Mouse (Mus musculus) spleen, postnatal 36 days (tissue): ENCODE measurements around the gene Myh1.

ENCODE experiments used
- DNase-seq, 2 experiments: peaks; one replicate each; pipeline ENCODE4 v3.0.0; 2022; ENCODE audit warnings: low spot score in 2 of 2, mixed read lengths in 1 of 2

The Myh1 gene

DNA sequence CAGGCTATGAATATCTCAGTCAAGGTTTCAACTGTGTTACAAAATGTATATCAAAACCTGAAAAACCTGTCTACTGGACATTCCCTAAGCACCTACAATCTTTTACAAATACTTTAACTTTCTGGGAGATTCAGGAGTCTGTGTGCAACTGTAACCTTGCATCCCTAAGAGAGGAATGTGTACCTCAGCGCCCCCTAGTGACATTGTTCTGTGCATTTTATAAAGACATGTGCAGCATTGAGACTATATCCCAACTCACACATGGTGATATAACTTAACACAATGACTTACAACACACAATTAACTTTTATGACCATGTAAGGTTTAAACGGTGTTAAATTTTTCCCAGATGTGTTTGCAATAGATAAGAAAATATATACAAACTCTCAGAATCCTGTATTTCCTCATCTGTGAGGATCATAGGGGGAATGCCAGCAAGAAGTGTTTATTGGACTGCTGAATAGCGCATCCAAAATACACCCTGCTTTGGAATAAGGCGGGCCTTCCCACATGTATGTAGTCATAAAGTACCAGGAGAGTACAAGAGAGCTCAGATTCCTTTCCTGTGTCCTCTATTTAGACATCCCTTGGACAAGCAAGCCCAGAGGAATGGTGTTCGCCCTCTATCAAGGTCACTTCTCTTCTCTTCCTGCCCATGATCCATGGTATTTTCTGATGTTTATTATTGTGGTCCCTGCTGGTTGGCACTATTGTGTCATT lies 35.9 kb downstream of the Myh1 start:
- peak in 1 of 2 experiments; percentile 4 for DNase-seq

DNA sequence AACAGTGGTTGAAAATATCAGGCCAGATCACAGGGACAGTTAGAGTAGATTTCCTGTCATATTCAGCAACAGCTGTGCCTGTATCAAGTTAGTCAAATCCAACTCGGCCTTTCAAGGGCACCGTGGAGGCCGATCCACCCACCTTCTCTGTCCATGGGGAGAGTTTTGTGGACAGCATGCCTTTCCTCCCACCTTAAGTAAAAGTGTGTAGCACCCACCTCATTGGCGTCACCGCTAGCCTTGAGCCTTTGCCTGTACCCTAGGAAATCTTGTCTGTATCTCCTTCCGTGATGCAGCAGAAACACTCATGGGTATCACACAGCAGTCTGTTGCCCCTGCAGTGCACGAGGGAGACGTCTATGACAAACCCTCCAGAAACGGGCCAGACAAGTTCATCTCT lies 36.9 kb downstream of the Myh1 start:
- DNase-seq: no peak

DNA sequence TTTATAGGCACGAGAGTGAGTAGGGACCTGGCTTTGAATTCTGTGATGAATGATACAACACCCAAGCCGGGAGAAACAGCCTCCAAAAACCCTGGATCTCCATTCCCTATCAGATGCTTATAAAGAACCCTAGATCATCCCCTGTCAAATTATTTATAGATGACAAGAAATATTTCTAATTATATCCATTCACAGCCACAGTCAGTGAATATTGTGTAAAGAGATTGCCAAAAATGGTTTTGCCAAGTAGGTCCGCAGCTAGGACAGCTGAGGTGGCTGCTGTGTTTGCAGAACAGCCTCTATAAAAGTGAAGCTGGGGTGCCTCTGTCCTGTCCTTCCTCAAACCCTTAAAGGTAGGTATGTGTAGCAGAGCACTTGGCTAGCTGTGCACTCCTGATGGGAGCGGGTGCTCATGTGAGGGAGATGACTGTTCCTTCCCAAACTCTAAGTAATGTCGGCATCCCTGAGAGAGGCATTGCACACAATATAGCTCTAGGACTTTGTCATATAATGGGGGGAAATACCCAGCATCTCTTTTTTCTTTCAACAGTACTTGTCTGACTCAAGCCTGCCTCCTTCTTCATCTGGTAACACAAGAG lies 37.7 kb downstream of the Myh1 start, which contains the start of gene Myh4:
TSS of gene Myh4 (plus strand) at position 549 of the 599 bp plus-strand sequence.
- DNase-seq: no peak

DNA sequence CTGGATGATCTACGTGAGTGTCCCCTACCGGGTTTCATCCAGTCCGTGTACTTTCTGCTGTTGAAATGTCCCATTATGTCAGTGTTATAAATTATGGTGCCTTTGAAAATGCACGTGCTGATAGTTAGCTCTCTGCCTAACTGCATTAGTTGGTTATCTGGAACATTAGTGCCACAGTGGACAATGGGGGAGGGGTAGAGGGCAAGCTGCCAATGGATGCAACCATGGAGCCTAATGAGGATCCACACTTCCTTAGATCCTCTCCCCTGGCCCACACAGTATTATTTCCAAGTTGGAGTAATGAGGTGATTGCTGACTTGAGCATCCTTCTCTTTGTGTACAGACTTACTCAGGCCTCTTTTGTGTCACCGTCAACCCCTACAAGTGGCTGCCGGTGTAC lies 41.2 kb downstream of the Myh1 start:
- no peak for DNase-seq

DNA sequence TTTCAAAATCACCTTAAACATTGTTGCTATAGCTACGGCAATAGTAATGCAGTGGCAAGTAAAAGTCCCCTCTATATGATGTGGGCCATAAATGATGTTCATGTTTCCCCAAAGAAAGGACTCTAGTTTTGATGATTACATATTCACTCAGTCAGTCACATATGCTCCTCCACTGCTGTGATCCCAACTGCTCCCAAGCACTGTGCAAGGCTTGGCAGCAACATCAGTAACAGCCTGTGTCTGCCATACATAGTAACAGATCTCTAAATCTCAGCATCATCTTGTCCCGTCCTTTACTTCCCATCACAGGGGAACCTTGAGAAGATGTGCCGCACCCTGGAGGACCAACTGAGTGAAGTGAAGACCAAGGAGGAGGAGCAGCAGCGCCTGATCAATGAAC lies 53.8 kb downstream of the Myh1 start:
- DNase-seq: no peak

DNA sequence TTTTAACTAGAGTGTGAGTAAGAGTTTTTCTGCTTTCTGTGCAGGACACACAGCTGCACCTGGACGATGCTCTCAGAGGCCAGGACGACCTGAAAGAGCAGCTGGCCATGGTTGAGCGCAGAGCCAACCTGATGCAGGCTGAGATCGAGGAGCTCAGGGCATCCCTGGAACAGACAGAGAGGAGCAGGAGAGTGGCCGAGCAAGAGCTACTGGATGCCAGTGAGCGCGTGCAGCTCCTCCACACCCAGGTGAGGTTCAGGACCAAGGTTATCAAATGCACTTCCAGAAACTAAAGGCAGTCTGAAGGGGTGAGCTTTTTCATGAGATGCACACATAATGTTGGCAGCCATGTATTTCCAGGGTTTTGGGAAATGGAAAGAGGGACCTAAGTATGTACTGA lies 57.2 kb downstream of the Myh1 start:
- DNase-seq: no peak

DNA sequence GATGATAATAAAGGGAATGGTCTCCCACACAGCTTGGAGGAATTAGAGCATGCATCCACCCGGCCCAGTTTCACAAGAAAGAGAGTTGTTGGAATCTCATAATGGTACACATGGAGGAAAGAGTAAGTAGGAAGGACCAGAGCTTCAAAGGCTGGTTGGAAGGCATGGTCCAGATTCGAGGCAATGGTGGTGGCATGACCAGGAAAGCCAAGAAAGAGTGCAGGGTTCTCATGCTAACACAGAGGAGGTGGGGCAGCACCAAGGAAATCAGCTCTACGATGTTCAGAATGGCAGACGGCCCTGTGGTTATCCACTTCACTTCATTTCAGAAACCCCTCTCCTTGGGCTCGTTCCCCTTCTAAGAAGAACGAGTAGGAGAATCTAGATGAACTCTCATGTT lies 61.1 kb downstream of the Myh1 start:
- no peak for DNase-seq
